Mouse (Mus musculus) myocyte (in vitro differentiated cells): ENCODE measurements around the gene Tulp3.

Experiments
- E2F4 ChIP-seq: IDR thresholded peaks from one replicate; pipeline ENCODE4 v1.6.1; 2011; ENCODE audit warnings: mild to moderate bottlenecking, control low read depth, moderate library complexity; ENCODE audit not compliant: insufficient read depth
- MAX ChIP-seq: IDR thresholded peaks from one replicate; pipeline ENCODE4 v1.6.1; 2011; ENCODE audit warnings: low read depth, mild to moderate bottlenecking, control low read depth
- MYOG ChIP-seq, 3 experiments: IDR thresholded peaks; one replicate each; pipeline ENCODE4 v1.6.1; 2011; ENCODE audit warnings: control low read depth in 2 of 3, low read depth in 2 of 3, mild to moderate bottlenecking in 2 of 3; ENCODE audit not compliant: insufficient read length in 2 of 3, control insufficient read depth in 1 of 3, insufficient read depth in 1 of 3
- POLR2A ChIP-seq: IDR thresholded peaks from one replicate; pipeline ENCODE4 v1.6.1; 2011; ENCODE audit warnings: low read depth, mild to moderate bottlenecking, control low read depth, moderate library complexity; ENCODE audit not compliant: insufficient read length
- POLR2AphosphoS2 ChIP-seq: IDR thresholded peaks from one replicate; pipeline ENCODE4 v1.6.1; 2011; ENCODE audit warnings: low read depth, control low read depth; ENCODE audit not compliant: insufficient read length
- USF1 ChIP-seq: IDR thresholded peaks from one replicate; pipeline ENCODE4 v1.6.1; 2011; ENCODE audit warnings: low read depth, mild to moderate bottlenecking, control low read depth, moderate library complexity

DNA sequence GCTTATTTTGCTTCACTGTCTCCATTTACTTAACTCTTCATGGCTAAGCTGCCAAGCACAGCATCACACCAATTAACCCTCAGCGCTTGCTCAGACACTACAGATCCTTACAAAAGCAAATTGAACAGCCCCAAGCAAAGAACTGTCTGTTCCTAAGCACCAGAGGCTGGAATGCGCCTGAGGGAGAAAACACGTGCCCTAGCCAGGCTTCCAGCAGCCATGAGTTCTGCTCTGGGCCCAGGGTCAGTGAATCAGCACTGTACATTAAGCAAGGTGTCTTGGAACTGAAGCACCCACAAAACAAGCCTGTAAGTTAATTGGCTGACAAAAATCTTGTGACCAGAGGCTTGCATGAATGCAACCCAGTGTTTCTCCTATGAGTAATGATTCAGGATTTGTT lies 73.5 kb downstream of the Tulp3 start:
- no peak for TF ChIP-seq USF1
- no peak for TF ChIP-seq E2F4
- TF ChIP-seq MAX: no peak
- no peak for TF ChIP-seq POLR2A
- TF ChIP-seq POLR2AphosphoS2: no peak
- no peak for TF ChIP-seq MYOG (IDR thresholded peaks at IDR 0.05; ENCODE audit: control insufficient read depth in 1 of 3, insufficient read depth in 1 of 3, insufficient read length in 2 of 3, low read depth in 2 of 3)
